Mouse (Mus musculus) spleen, postnatal 4 days (tissue): ENCODE results near the gene Naa25.

Source experiments
- DNase-seq, 2 experiments: peaks; one replicate each; pipeline ENCODE4 v3.0.0; 2022; ENCODE audit warnings: low spot score in 2 of 2

Naa25 gene

DNA sequence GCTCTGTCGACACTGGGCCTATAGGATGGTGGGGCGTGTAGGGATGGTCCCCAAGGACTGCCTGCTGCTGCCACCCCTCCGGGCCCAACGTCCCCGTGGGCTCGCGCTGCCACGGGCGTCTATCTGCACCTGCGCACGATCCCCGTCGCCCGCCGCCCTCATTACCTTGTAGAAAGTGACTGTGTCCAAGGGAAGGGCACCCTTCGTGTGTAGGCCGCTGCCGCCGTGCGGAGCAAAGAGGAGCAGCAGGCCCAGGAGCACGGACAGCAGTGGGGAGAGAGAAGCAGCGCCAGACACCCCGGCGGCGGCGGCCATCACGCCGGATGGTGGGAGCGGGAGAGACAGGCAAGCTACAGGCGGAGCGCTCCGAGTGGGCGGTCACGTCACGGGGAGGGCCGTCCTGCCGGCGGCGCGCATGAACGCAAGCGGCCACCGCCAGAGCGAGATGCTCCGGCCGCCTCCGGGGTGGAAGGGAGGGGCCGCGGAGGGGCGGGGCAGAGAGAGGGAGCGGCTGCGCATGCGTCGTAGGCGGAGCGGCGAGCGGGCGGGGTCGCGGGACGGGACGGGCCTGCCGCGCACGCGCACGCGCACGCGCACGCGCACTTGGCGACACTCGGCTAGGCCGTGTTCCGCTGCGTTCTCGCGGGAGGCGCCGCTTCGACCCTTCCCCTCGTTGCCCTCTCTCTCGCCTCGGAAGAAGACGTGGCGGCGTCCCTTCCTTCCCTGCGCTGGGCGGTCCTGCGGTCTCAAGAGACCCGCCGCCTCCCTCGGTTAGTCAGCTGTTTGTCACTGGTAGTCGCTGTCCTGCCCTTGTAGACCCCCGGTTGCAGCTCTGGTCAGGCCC lies 54.5 kb downstream of the Naa25 start, which contains the start of gene Erp29:
Erp29 (minus strand) TSS at position 481 of the 844 bp plus-strand sequence.
- DNase-seq = peak; percentile 99 to 100

DNA sequence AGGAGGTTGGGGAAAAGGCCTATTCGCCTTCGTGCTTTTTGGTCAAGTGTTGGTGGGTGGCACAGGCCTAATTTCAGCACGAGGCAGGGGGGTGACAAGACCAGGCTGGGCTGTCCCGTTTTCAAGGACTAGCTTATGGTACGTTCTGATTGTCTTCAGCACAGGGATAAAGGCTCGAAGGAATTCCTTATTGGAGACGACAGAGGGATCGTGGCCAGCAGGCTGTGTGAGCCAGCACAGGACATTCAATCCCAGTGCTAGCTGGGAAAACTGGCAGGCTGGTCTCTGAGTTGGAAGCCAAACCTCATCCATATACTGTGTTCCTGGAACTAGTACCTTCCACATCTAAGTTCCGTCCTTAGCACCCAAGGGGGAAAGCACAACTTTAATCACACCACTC lies 55.2 kb downstream of the Naa25 start:
- DNase-seq = no peak

DNA sequence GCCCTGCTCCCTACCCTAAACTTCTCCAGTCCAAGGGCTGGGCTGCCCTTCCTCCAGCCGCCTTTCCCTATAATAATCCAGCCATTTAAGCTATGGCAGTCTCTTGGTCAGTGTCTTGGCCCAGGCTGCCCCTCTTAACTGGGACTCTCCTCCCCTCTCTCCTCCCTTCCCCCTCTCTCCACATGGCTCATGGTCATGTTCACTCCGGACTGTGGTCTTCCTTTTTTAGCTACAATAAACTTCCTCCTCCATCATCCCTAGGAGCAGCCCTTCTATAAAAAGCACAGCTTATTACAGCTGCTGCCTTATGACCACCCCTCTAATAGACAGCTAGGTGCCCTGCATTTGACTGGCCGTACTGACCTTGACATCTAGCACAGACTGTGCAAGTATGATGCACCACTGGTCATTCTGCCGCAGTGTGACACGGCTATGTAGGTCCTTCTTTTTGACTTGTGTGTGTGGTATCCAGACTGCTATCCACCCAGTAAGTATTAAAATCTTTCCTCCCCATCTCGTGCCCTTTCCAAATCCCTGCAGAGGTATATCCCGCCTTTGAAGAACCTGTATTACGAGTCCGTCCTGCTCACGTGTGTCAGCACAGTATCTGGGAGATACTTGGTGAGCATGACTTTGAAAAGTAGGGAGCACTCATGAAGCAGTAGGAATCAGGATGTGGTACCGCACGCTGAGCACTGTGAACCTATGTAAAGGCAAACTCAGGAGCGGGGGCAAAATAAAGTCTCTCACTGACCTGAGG lies 56.2 kb downstream of the Naa25 start:
- no peak for DNase-seq

DNA sequence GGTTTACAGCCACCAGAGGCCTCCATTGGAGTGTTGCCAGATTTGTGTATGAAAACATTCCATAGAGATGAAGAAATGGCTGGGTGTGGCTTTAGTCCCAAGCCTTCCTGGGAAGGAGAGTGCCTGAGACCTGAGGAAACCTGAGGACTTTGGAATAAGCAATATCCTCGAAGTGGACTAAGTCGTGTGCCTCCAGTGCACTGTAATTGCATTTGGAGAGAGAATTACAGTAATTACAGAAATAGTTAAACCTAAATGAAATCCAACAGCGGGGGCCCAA lies 56.7 kb downstream of the Naa25 start:
- DNase-seq = no peak

DNA sequence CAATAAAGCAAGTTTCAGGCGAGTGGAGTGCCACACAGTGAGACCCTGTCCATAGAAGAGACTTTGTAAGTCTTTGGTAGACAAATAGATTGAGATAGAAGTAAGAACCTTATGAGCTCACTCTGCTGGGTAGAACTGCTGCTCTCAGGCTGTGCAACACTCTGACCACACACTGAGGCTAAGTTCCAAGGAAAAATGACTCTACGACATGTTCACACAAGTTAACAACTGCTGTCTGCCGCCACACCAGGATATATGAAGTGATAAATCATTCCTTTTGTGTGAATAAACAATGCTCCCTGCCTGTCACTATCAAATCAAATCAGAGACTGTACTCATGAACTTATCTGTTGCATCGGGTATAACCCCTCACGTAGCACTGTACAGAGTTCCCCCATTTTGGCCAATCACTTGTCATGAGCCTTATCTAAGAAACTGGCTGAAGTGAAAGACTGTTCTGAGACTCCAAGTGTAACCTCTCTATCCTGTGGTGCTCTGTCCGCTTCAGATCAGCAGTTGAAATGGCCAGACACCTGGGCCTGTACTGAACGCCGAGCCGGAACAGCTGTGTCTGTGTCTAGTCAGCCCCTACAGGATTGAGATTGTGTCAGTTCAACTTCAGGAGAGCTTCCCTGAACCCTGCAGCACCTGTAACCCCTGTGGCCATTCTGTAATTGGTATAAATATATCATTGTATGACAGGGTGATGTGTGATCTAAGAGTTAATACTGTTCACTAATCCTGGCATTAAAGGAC lies 58.0 kb downstream of the Naa25 start:
- DNase-seq = peak in 1 of 2 experiments; percentile 46

DNA sequence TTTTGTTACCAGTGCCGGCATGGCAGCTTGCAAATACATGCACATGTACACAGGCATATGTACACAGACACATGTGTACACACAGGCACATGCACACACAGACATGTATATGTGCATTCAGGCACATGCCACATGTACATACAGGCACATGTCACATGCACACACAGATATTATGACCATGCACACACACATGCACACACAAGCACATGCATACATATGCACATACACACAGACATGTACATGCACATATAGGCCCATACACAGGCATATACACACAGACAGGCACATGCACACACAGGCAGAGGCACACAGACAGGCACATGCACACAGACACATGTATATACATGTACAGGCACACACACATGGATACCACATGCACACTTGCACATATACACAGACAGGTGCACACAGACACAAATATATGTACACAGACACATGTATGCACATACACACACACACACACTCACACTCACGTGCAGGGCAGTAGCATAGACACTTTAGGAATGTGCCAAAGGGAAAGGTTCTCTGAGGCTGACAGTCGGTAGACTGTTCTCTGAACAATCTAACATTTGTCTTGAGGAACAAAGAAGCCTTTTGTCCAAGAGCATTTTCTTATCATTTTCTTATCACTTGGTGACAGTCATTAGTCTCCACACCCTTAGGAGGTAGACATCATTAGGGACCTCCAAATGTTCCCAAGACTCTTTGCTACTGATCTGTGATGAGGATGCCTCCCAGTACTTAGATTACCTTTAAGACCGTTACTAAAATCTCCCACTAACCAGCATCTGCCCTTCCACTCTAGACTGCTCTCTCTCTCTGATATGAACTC lies 63.8 kb downstream of the Naa25 start:
- DNase-seq = no peak

DNA sequence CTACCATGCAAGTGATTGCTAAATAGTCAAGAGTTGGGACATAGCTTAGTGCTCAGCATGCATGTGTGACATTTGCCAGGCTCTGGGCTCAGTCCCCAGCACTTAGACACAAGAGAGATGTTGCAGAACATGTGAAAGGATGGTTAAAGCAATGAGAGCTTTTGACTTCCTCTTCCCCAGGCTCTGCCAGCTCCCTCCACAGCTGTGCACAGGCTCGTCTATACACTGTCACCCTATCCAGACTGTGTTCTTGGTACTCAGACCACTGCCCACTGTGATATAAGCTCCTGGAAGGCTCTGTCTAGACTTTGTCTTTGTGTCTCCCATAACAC lies 64.4 kb downstream of the Naa25 start:
- no peak for DNase-seq

DNA sequence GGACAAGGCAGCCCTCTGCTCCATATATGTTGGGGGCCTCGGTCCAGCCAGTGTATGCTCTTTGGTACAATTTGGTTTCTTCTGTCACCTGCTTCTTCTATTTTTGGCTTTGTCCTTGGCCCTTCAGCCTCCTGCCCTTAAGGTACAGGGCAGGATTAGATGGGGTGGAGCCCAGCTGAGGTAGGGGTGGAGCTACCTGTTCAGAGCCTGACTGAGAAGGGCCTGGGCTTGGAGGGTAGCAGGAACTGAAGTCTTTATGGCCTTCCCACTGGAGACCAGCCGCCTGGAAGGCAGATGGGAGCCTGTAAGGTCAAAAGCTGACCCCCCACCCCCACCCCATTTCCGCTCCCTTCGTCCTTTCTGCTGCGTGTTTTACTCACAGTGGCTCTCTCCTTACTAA lies 65.2 kb downstream of the Naa25 start:
- DNase-seq = no peak

DNA sequence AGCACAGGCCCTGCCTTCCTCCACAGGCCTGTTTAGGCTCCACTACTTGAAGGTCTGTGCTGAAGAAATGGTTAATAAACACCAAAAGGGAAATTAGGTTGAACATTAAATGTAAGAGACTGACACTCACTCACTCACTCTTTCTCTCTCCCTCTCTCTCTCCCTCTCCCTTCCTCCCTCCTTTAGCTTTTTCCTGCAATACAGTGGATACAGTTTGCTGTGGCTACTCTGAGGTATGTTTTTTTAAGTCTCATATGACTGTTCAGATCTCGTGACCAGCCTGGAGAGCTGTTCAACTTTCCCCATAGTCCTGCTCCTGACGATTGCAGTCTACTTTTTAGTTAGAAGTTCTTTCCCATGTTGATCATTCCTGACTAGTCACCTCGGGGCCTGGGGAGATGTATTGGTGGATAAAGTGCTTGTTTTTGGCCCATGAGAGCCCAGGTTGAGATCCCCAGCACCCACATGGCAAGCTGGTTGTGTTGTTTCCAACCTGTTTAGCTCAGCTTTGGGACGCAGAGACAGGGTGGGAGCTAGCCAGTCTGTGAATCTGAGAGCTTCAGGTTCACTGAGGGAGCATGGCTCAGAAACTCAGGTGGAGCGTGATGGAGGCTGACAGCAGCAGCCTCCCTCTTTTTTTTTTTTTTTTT lies 66.0 kb downstream of the Naa25 start:
- DNase-seq = no peak

DNA sequence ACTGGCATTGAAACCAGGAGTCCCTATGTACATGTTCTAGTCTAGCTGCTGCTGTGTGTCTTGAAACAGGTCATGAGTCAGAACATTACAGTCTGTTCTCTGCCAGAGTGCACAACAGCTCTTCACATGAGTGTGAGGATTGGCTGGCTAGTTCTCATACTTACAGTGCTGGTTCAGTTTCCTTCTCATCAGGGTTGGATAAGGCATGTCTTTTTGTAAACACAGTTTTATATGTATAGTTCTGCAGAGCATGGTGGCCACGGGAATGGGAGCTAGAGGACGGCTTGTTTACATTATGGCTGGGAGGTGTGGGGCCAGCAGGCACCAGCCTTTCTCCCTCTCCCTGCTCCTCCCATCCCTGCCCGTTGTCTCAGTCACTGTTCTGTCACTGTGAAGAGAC lies 71.8 kb downstream of the Naa25 start:
- no peak for DNase-seq

DNA sequence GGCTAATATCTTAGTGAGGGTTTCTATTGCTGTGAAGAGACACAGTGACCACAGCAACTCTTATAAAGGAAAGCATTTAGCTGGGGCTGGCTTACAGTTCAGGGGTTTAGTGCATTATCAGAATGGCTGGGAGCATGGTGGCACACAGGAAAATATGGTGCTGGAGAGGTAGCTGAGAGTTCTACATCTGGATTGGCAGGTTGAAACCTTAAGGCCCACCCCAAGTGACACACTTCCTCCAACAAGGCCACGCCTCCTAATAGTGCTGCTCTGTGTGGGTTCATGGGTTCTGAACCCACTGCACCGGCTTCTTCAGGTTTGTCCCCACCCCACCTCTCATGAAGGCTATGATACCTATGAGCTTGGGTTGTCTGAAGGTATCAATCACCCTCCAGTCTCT lies 74.7 kb downstream of the Naa25 start:
- DNase-seq = no peak

DNA sequence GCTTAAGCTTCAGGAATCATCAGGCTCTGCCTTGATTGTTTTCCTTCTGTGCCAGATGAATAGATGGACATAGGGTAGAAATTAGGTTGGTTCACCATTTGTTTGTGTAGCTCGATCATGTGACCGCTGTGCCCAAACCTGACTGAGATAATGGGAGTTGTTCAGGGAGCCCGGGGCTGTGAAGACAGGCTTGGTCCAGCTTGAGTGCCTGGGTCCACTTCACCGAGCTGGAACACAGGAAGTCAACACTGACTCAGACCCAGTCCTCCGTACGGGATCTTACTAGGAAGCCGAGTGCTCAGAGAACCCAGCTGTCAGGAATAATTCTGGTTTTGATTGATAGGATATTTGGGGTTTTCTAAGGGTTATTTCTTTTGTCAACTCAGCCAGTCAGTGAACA lies 76.9 kb downstream of the Naa25 start:
- no peak for DNase-seq

DNA sequence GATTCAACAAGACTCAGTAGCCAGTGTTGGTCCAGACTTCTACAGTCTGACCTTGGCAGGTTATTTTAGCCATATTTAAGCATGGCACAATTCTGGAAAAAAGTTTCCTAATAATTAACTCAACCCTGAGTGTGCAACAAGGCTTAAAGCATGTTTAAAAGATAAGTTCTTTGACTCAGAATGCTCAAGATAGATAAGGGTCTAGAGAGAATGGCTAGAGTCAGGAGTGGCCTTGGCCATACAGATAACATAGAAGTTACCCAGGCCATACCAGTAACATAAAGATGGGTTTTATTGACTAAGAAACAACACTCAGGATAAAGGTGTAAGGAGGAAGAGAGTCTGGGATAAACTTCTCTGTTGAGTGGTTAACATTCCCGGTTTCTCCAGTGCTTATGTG lies 78.3 kb downstream of the Naa25 start:
- DNase-seq = no peak

DNA sequence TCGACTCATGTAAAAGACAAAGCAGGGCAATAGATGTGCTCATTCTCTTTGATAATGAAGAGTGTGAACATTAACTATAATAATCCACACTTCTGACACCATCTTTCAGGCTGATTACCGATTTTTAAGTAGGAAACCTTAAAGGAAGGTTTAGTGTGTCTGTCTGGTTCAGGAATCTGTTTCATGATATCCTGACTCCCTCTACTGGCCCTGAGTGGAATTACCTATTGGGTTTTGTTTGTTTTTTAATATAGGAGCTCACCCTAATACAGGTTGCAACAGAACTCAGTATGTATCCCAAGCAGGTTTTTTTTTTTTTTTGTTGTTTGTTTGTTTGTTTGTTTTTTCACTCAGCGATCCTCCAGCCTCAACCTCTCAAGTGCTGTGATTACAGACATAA lies 79.9 kb downstream of the Naa25 start:
- DNase-seq = peak in 1 of 2 experiments; percentile 37

DNA sequence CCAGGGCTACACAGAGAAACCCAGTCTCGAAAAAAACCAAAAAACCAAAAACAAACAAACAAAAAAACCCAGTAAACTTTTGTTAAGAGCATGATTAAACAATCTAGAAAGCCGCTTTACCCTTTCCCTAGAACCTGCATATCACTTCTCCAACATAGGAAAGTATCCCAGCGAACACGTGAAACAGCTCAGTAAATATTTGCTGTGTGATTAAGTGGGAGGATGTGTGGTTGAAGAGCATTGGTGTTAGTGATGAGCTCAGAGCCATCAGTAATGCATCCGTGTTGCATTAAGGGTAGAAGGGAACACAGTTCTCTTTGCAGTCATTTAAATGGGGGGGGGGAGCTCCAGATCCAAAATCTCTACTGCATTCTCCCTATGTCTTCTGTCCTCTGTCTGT lies 87.1 kb downstream of the Naa25 start:
- DNase-seq = no peak

DNA sequence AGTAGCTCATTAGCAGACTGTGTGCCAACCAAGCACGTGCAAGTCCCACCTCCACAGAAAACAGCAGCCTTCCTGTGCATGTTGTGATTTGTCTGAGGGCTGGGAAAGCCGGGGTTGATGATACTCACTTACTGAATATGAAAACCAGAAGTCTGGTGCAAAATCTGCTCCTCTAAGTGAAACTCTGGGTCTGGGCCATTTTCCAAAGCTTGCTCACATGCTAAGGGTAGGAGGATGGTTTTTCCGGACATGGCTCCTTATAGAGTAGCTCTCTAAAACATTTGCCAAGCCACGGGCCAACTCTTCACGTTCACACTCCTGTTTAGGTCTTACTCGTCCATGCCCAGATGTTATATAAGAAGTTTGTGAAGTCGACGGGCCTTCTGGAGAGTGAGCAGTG lies 95.6 kb downstream of the Naa25 start:
- no peak for DNase-seq
